In genomic region chr9:38328760-38329159, GRCm38 (mm10) we compare ENCODE assay signal across 39 mouse cellular contexts. TPM values are rescaled to one million over a fixed set of nuclear protein-coding genes. Genes with fewer than 3 reads are reported as not detected.
"Had no signal": no experiment of that assay in that cellular context is flagged by ENCODE, and none has a peak within 500 bp of the region (broad histone marks: within the 10 kb centered on the region; RNA-seq: fewer than 3 reads in every experiment).

Olfr25 (plus strand) TSS chr9:38329060.

- H3K4me2 ChIP-seq: limb, embryonic 12.5 days; limb, embryonic 13.5 days; limb, embryonic 15.5 days; liver, embryonic 11.5 days; liver, embryonic 12.5 days; liver, embryonic 13.5 days; liver, embryonic 15.5 days; lung, embryonic 14.5 days; lung, embryonic 15.5 days; midbrain, embryonic 11.5 days; midbrain, embryonic 12.5 days; midbrain, embryonic 13.5 days; midbrain, embryonic 15.5 days; neural tube, embryonic 12.5 days had no signal

- ATAC-seq: liver, embryonic 12.5 days; liver, postnatal 0 days; lung, postnatal 0 days; midbrain, embryonic 13.5 days; midbrain, embryonic 15.5 days; midbrain, embryonic 16.5 days had no signal

- H3K4me1 ChIP-seq: limb, embryonic 10.5 days; limb, embryonic 12.5 days; limb, embryonic 13.5 days; limb, embryonic 15.5 days; liver, embryonic 12.5 days; liver, embryonic 13.5 days; liver, embryonic 15.5 days; lung, embryonic 15.5 days; megakaryocyte, embryonic 14.5 days; midbrain, embryonic 10.5 days; midbrain, embryonic 12.5 days; midbrain, embryonic 13.5 days; midbrain, embryonic 15.5 days; neural tube, embryonic 12.5 days had no signal

- H3K4me3 ChIP-seq: limb, embryonic 10.5 days; limb, embryonic 12.5 days; limb, embryonic 13.5 days; limb, embryonic 15.5 days; liver, embryonic 12.5 days; liver, embryonic 13.5 days; liver, embryonic 15.5 days; lung, embryonic 15.5 days; megakaryocyte, embryonic 14.5 days; midbrain, embryonic 10.5 days; midbrain, embryonic 12.5 days; midbrain, embryonic 13.5 days; midbrain, embryonic 15.5 days; myocyte; neural tube, embryonic 12.5 days had no signal

- H3K27ac ChIP-seq: limb, embryonic 10.5 days; limb, embryonic 12.5 days; limb, embryonic 13.5 days; limb, embryonic 15.5 days; liver, embryonic 12.5 days; liver, embryonic 13.5 days; liver, embryonic 14.5 days; liver, embryonic 15.5 days; lung, embryonic 15.5 days; macrophage; midbrain, embryonic 10.5 days; midbrain, embryonic 12.5 days; midbrain, embryonic 13.5 days; midbrain, embryonic 15.5 days; neural tube, embryonic 12.5 days had no signal

- H3K9me3 ChIP-seq: limb, embryonic 10.5 days; limb, embryonic 12.5 days; limb, embryonic 13.5 days; limb, embryonic 15.5 days; liver, embryonic 12.5 days; liver, embryonic 13.5 days; liver, embryonic 15.5 days; lung, embryonic 15.5 days; midbrain, embryonic 10.5 days; midbrain, embryonic 12.5 days; midbrain, embryonic 13.5 days; midbrain, embryonic 15.5 days; neural tube, embryonic 12.5 days had no signal

- H3K9ac ChIP-seq: limb, embryonic 12.5 days; limb, embryonic 13.5 days; limb, embryonic 15.5 days; liver, embryonic 12.5 days; liver, embryonic 13.5 days; liver, embryonic 14.5 days; liver, embryonic 15.5 days; liver, postnatal 0 days; lung, embryonic 14.5 days; lung, embryonic 15.5 days; midbrain, embryonic 12.5 days; midbrain, embryonic 13.5 days; midbrain, embryonic 15.5 days; neural tube, embryonic 12.5 days had no signal

- H3K36me3 ChIP-seq: limb, embryonic 10.5 days; limb, embryonic 12.5 days; limb, embryonic 13.5 days; limb, embryonic 15.5 days; liver, embryonic 12.5 days; liver, embryonic 13.5 days; liver, embryonic 15.5 days; lung, embryonic 15.5 days; midbrain, embryonic 10.5 days; midbrain, embryonic 12.5 days; midbrain, embryonic 13.5 days; midbrain, embryonic 15.5 days; neural tube, embryonic 12.5 days had no signal

- DNase-seq: left cerebral cortex, postnatal 4 days; liver; liver, embryonic 13.5 days; liver, postnatal 0 days; lung, adult 18-20 months; lung, adult 2 months; lung, embryonic 14.5 days; lung, postnatal 10 days; lung, postnatal 14 days; lung, postnatal 36 days; lung, postnatal 4 days; midbrain, embryonic 14.5 days had no signal

- H3K27me3 ChIP-seq: limb, embryonic 12.5 days; limb, embryonic 13.5 days; limb, embryonic 15.5 days; liver, embryonic 12.5 days; liver, embryonic 13.5 days; liver, embryonic 15.5 days; lung, embryonic 15.5 days; megakaryocyte, embryonic 14.5 days; midbrain, embryonic 12.5 days; midbrain, embryonic 13.5 days; midbrain, embryonic 15.5 days; neural tube, embryonic 12.5 days had no signal

RNA-seq across cellular contexts. Expression of gene Olfr25, which starts in this region (rescaled TPM):
- polyA plus RNA-seq: limb, embryonic 10.5 days; limb, embryonic 11.5 days; limb, embryonic 12.5 days; limb, embryonic 13.5 days; limb, embryonic 14.5 days; limb, embryonic 15.5 days; liver, adult 2 months; liver, embryonic 11.5 days; liver, embryonic 12.5 days; liver, embryonic 13.5 days; liver, embryonic 14.5 days; liver, embryonic 15.5 days; liver, embryonic 16.5 days; liver, postnatal 0 days; lung, adult 2 months; lung, embryonic 14.5 days; lung, embryonic 15.5 days; lung, embryonic 16.5 days; lung, postnatal 0 days; macrophage; midbrain, embryonic 10.5 days; midbrain, embryonic 11.5 days; midbrain, embryonic 12.5 days; midbrain, embryonic 13.5 days; midbrain, embryonic 14.5 days; midbrain, embryonic 15.5 days; midbrain, embryonic 16.5 days; midbrain, postnatal 0 days; myocyte; neural tube, embryonic 11.5 days; neural tube, embryonic 12.5 days had no signal
